Mouse (Mus musculus): ENCODE results near the gene Rpl19.

DNA sequence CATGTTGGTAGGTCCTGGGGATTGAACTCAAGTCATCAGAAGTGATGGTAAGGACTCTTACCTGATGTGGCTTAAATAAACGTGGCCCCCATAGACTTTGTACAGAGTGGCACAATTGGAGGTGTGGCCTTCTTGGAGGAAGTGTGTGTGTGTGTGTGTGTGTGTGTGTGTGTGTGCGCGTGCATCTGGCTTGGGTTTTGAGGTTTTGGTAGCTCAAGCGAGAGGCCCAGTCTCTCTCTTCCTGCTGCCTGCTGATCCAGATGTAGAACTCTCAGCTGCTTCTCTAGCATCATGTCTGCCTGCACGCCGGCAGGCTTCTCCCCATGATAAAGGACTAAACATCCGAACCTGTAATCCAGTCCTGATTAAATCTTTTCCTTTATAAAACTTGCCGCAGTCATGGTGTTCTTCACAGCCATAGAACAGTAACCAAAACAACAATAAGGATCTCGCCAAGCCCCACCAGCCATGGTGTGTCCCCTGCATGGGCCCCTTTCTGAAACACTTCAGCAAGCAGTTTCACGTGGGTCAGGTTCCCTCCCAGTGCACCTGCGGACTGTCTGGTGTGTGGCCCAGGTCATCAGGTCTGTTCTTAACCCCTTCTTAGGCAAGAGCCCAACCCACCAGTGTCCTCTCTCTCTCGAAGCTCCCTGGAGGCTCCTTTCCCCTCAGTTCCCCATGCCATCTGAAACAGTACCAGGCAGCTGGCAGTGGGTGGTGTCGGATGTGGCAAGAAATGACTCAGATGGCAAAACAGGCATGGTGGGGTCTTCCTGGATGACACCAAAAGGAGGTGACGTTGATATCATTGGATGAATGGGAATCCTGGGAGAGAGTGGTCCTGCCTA lies 23.4 kb downstream of the Rpl19 start:
- TF ChIP-seq CTCF (IDR thresholded peaks at IDR 0.05; ENCODE audit: low read depth): no peak
- TF ChIP-seq EP300 (IDR thresholded peaks at IDR 0.05; ENCODE audit: low read depth): no peak

All from liver, postnatal 0 days (tissue).